Mouse (Mus musculus) erythroblast, embryonic 14.5 days (primary cell): ENCODE data around the gene Kcnn1.

Experiments
- GATA1 ChIP-seq: IDR thresholded peaks from 2 replicates; pipeline ENCODE4 v1.6.1; 2012; ENCODE audit warnings: low read length, inconsistent platforms, mixed read lengths
- TAL1 ChIP-seq: IDR thresholded peaks from 3 replicates; pipeline ENCODE4 v1.6.1; 2012; ENCODE audit warnings: low read length, inconsistent platforms, mixed read lengths

DNA sequence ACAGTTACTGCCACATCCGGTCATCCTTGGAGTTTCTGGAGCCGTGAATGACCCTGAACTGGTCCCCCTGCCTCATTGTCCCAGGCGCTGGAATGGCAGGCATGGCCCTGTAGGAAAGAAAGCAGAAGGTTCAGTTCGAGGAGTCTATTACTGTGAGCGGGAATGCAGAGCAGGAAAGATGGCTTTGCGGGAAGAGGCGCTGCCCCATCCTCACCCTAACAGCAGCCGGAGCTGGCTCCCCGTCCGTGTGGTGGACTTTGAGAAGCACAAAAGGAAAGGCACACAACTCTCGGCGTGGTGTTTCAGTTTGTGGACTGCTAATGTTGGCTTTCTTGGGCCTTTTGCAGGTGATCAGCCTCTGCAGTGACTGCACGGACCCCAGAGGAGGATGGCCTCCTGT is 11.4 kb upstream of the Kcnn1 start:
- TF ChIP-seq GATA1 (no peak), TAL1 (no peak)
